Mouse (Mus musculus) limb, embryonic 10.5 days (tissue): Measurements from ENCODE around the gene Chfr. TPM values are rescaled to one million over a fixed set of nuclear protein-coding genes. Genes with fewer than 3 reads are reported as not detected.

Experiments
- DNase-seq: peaks from one replicate; pipeline ENCODE4 v3.0.0-alpha.2; 2017; ENCODE audit warnings: low spot score
- H3K27ac ChIP-seq: fragments of 300-500 bp; sonication (generic); 2 replicates; pipeline ENCODE4 v1.5.1; 2016; ENCODE audit warnings: mild to moderate bottlenecking
- H3K27me3 ChIP-seq: fragments of 300-500 bp; sonication (generic); 2 replicates; pipeline ENCODE4 v1.6.1; 2016; ENCODE audit warnings: low read depth, mild to moderate bottlenecking; ENCODE audit not compliant: poor library complexity, severe bottlenecking
- H3K36me3 ChIP-seq: fragments of 300-500 bp; sonication (generic); 2 replicates; pipeline ENCODE4 v1.6.1; 2016; ENCODE audit warnings: mild to moderate bottlenecking, moderate library complexity
- H3K4me1 ChIP-seq: fragments of 300-500 bp; sonication (generic); 2 replicates; pipeline ENCODE4 v1.6.1; 2016
- H3K4me3 ChIP-seq: fragments of 300-500 bp; sonication (generic); 2 replicates; pipeline ENCODE4 v1.5.1; 2016; ENCODE audit warnings: mild to moderate bottlenecking, moderate library complexity
- H3K9me3 ChIP-seq: fragments of 300-500 bp; sonication (generic); replicated peaks from 2 replicates; pipeline ENCODE4 v1.6.1; 2016; ENCODE audit warnings: mild to moderate bottlenecking
- WGBS: fragments of 180-500 bp; shearing (Covaris S2); methylation state at CpG from one replicate; pipeline ENCODE4 v1.1.7; 2016; 5-methylcytosine and 5-hydroxymethylcytosine counted together
- polyA plus RNA-seq: library from polyadenylated mRNA; unstranded; fragments of >200 nt; fragmentation: Nextera tagmentation; extraction: Ambion mirVana; gene quantifications from 2 replicates; pipeline ENCODE4 v1.2.1, GENCODE M21; 2016

Gene Chfr
- polyA plus RNA-seq, 1 experiment from 2014 or later, result 30.4 TPM

GRCm38 (mm10) chr5:110220331-110220730, 84.7 kb downstream of the Chfr start:
- no peak for DNase-seq
- Histone ChIP-seq H3K4me3 (no peak overlapping the region), H3K9me3 (no peaks in the 10 kb centered on the region), H3K27ac (no peak overlapping the region), H3K36me3 (peaks cover 88% of the 10 kb centered on the region), H3K4me1 (no peaks in the 10 kb centered on the region), H3K27me3 (no peaks in the 10 kb centered on the region)
- 98% methylated on average over 4 of the region's 4 CpGs for WGBS

Other genes with a start within 250 kb of the Chfr start
- gene Gm15446, start 212.4 kb upstream of the Chfr start, polyA plus RNA-seq, result 0.79 and 0.97 TPM in 2 replicates
- 20.9 and 24.6 TPM in 2 replicates for gene Zfp932, start 139.3 kb upstream of the Chfr start, polyA plus RNA-seq
- gene Gm17655, start 63.3 kb upstream of the Chfr start, polyA plus RNA-seq, result 5.6 and 7.0 TPM in 2 replicates
- 1.9 and 2.0 TPM in 2 replicates for gene Gm35315, start 41.4 kb upstream of the Chfr start, polyA plus RNA-seq
- 1.8 and 2.1 TPM in 2 replicates for gene Plcxd1, start 35.9 kb upstream of the Chfr start, polyA plus RNA-seq
- 34.3 and 35.3 TPM in 2 replicates for gene Gtpbp6, start 27.6 kb upstream of the Chfr start, polyA plus RNA-seq
- gene Zfp605, start 25.8 kb upstream of the Chfr start, polyA plus RNA-seq, result 4.4 and 5.2 TPM in 2 replicates
- 17.5 and 23.1 TPM in 2 replicates for gene Golga3, start 40.9 kb downstream of the Chfr start, polyA plus RNA-seq
- gene Ankle2, start 95.2 kb downstream of the Chfr start, polyA plus RNA-seq, result 32.9 and 38.7 TPM in 2 replicates
- gene Pgam5, start 134.1 kb downstream of the Chfr start, polyA plus RNA-seq, result 103 and 105 TPM in 2 replicates
- gene Pxmp2, start 150.3 kb downstream of the Chfr start, polyA plus RNA-seq, result 9.2 and 10.0 TPM in 2 replicates
- gene Pole, start 150.5 kb downstream of the Chfr start, polyA plus RNA-seq, result 56.1 and 56.5 TPM in 2 replicates
- 0.39 and 0.66 TPM in 2 replicates for gene P2rx2, start 207.4 kb downstream of the Chfr start, polyA plus RNA-seq
- gene Lrcol1, start 208.9 kb downstream of the Chfr start, polyA plus RNA-seq, result not detected in 2 replicates